Mouse (Mus musculus) C2C12 (cell line): ENCODE measurements around the gene Ube2i.

Experiments
- CEBPB ChIP-seq: IDR thresholded peaks from one replicate; pipeline ENCODE4 v1.6.1; 2011; ENCODE audit warnings: low read depth, mild to moderate bottlenecking, control low read depth, moderate library complexity
- CTCF ChIP-seq: IDR thresholded peaks from one replicate; pipeline ENCODE4 v1.5.1; 2011; ENCODE audit not compliant: control insufficient read depth, insufficient read depth, insufficient read length
- MYOD1 ChIP-seq: IDR thresholded peaks from one replicate; pipeline ENCODE4 v1.6.1; 2011; ENCODE audit warnings: low read depth; ENCODE audit not compliant: control insufficient read depth, insufficient read length
- MYOG ChIP-seq: IDR thresholded peaks from one replicate; pipeline ENCODE4 v1.6.1; 2011; ENCODE audit not compliant: control insufficient read depth, insufficient read length; ENCODE audit errors: extremely low read depth
- USF1 ChIP-seq: IDR thresholded peaks from one replicate; pipeline ENCODE4 v1.6.1; 2011; ENCODE audit warnings: low read depth, mild to moderate bottlenecking, control low read depth, moderate library complexity

- TF ChIP-seq MYOD1 (no peak), CTCF (no peak), MYOG (no peak), CEBPB (no peak), USF1 (no peak)
Observed at GRCm38 (mm10) chr17:25318354-25318753, 43.9 kb upstream of the Ube2i start, which contains the start of gene Prss29.
